Mouse (Mus musculus): ENCODE measurements around the gene Tnni1. TPM values are rescaled to one million over a fixed set of nuclear protein-coding genes. Genes with fewer than 3 reads are reported as not detected.
A peak's percentile ranks its signal among the peaks of the same experiment; 100 is the strongest.

The Tnni1 gene
- polyA plus RNA-seq, 1 experiment, result 2.1 TPM

DNA sequence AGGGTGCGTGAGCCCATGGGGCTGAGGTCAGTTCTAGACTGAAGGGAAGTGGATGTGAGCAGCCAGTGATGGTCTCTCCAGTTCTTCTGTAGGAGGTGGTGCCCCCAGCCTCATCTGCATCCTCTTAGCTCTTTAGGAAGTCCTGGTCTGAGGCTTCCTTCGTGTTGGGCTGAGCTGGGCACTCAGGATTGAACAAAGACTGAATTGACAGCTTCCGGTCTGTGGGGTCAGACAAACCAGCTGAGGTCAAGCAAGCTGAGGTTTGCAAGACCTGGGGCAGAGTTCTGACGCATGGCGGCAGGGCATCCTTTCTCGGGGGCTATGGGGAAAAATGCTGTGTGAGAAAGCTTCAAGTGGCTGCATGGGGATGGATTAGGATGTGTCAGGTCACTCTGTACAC, 43.8 kb upstream of the Tnni1 start:
- no peak overlapping the region for H3K27ac ChIP-seq (ENCODE audit: control insufficient read depth, insufficient read depth, low read length)
- H3K4me3 ChIP-seq (ENCODE audit: control insufficient read depth, insufficient read depth, low read length), result no peak overlapping the region
- DNase-seq, result no peak
- H3K4me1 ChIP-seq (replicated peaks; ENCODE audit: control insufficient read depth, insufficient read depth, low read length), result peaks cover 11% of the 10 kb centered on the region
- WGBS, result 84% methylated on average over 6 of the region's 6 CpGs
- H3K27me3 ChIP-seq (ENCODE audit: control insufficient read depth, insufficient read depth, low read length), result no peaks in the 10 kb centered on the region
- no peak for TF ChIP-seq CTCF (IDR thresholded peaks at IDR 0.05; ENCODE audit: borderline replicate concordance, control insufficient read depth, extremely low read depth, insufficient read depth, low read length, poor library complexity)
- no peak for TF ChIP-seq POLR2A (IDR thresholded peaks at IDR 0.05; ENCODE audit: control insufficient read depth, extremely low read depth, insufficient read depth, low read length, poor library complexity)
- H3K36me3 ChIP-seq (ENCODE audit: control insufficient read depth, insufficient read depth, low read length), result peaks cover 7% of the 10 kb centered on the region

DNA sequence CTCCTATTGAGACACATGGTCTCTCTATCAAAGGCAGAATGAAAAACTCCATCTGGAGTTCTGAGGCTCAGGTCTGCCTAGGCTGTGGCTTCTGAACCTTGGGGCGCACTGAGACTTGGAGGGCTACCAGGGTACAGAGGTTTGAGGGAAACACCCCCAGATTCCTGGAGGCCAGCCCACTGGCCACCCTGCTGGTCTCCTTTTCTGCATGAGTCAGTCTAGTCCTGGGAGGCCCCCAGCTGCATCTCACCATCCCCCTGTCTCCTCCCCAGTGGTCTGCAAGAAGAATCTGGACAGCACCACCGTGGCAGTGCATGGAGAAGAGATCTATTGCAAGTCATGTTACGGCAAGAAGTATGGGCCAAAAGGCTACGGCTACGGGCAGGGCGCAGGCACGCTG, 34.2 kb upstream of the Tnni1 start:
- Histone ChIP-seq H3K27me3 (ENCODE audit: control insufficient read depth, insufficient read depth, low read length) (no peaks in the 10 kb centered on the region), H3K4me1 (replicated peaks; ENCODE audit: control insufficient read depth, insufficient read depth, low read length) (no peaks in the 10 kb centered on the region), H3K4me3 (ENCODE audit: control insufficient read depth, insufficient read depth, low read length) (no peak overlapping the region), H3K36me3 (ENCODE audit: control insufficient read depth, insufficient read depth, low read length) (peaks cover 38% of the 10 kb centered on the region), H3K27ac (ENCODE audit: control insufficient read depth, insufficient read depth, low read length) (no peak overlapping the region)
- TF ChIP-seq POLR2A (IDR thresholded peaks at IDR 0.05; ENCODE audit: control insufficient read depth, extremely low read depth, insufficient read depth, low read length, poor library complexity), result no peak
- no peak for TF ChIP-seq CTCF (IDR thresholded peaks at IDR 0.05; ENCODE audit: borderline replicate concordance, control insufficient read depth, extremely low read depth, insufficient read depth, low read length, poor library complexity)
- WGBS, result 94% methylated on average over 7 of the region's 7 CpGs
- DNase-seq, result no peak

DNA sequence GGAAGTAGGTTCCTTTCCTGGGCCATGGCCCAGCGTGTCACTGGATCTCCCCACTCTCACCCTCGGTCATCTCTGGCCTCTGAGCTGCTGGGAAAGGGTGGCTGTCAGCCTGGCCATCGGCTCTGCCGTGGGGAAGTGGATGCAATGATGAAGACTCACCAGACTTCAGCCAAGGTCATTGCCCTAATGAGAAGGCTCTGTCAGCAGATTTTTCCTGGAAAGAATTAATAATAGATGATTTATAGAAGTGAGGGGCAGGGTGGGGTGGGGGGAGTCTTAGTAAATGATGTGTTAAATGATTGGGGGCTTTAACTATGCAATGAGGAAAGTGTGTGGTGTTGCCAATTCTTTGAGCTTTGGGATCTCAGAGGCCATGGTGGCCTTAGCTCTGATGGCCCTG, 33.0 kb upstream of the Tnni1 start:
- Histone ChIP-seq H3K36me3 (ENCODE audit: control insufficient read depth, insufficient read depth, low read length) (peaks cover 49% of the 10 kb centered on the region), H3K27ac (ENCODE audit: control insufficient read depth, insufficient read depth, low read length) (no peak overlapping the region), H3K4me1 (replicated peaks; ENCODE audit: control insufficient read depth, insufficient read depth, low read length) (no peaks in the 10 kb centered on the region), H3K27me3 (ENCODE audit: control insufficient read depth, insufficient read depth, low read length) (no peaks in the 10 kb centered on the region), H3K4me3 (ENCODE audit: control insufficient read depth, insufficient read depth, low read length) (no peak overlapping the region)
- no peak for DNase-seq
- no peak for TF ChIP-seq POLR2A (IDR thresholded peaks at IDR 0.05; ENCODE audit: control insufficient read depth, extremely low read depth, insufficient read depth, low read length, poor library complexity)
- TF ChIP-seq CTCF (IDR thresholded peaks at IDR 0.05; ENCODE audit: borderline replicate concordance, control insufficient read depth, extremely low read depth, insufficient read depth, low read length, poor library complexity), result no peak
- WGBS, result 87% methylated on average over 4 of the region's 4 CpGs

DNA sequence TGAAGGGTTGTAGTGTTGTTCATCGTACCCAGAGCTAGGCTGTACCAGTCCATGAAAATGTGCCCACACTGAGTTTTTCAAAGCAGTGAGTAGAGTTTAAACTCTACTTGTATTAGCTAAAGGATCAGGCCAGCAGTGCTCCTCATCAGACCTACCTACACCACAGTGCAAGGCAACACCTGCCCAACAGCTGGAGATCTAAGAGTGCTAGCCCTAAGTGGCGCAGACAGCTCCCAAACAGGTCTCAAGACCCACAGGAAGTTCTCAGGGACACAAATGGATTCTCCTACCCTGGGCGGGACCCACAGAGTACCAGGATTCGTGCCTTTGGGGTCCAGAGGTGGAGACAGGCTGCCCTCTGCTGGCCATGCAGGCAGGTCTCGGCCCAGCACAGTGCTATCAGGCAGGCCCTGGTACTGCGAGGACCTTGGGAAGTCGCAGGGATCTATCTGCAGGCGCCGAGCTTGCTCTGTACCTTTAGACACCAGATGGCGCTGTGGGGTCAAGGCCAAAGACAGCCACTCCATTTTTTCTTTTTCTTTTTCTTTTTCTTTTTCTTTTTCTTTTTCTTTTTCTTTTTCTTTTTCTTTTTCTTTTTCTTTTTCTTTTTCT, 26.4 kb upstream of the Tnni1 start:
- peak; percentile 93 for DNase-seq
- Histone ChIP-seq H3K4me3 (ENCODE audit: control insufficient read depth, insufficient read depth, low read length) (no peak overlapping the region), H3K27ac (ENCODE audit: control insufficient read depth, insufficient read depth, low read length) (no peak overlapping the region), H3K4me1 (replicated peaks; ENCODE audit: control insufficient read depth, insufficient read depth, low read length) (no peaks in the 10 kb centered on the region), H3K27me3 (ENCODE audit: control insufficient read depth, insufficient read depth, low read length) (no peaks in the 10 kb centered on the region), H3K36me3 (ENCODE audit: control insufficient read depth, insufficient read depth, low read length) (peaks cover 34% of the 10 kb centered on the region)
- 11% methylated on average over 10 of the region's 10 CpGs for WGBS
- no peak for TF ChIP-seq POLR2A (IDR thresholded peaks at IDR 0.05; ENCODE audit: control insufficient read depth, extremely low read depth, insufficient read depth, low read length, poor library complexity)
- peak; percentile 99 for TF ChIP-seq CTCF (IDR thresholded peaks at IDR 0.05; ENCODE audit: borderline replicate concordance, control insufficient read depth, extremely low read depth, insufficient read depth, low read length, poor library complexity)

DNA sequence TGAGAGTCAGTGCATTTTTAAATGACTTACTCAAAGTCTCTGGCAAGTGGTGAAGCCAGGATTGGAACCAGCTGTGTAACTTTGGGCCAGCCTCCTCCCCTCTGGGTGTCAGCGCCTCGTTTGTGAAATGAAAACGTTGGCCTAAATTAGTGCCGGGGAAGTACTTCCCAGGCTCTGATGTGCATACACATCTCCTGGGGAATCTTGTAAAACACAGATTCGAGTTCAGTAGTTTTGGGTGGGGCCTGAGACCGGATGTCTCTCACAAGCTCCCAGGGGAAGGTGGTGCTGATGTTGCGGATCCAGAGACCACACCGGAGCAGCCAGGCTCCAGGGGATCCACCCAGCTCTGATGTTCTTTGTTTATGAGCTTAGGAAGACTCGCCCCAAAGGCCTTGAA, 23.9 kb upstream of the Tnni1 start:
- Histone ChIP-seq H3K4me1 (replicated peaks; ENCODE audit: control insufficient read depth, insufficient read depth, low read length) (no peaks in the 10 kb centered on the region), H3K4me3 (ENCODE audit: control insufficient read depth, insufficient read depth, low read length) (no peak overlapping the region), H3K27ac (ENCODE audit: control insufficient read depth, insufficient read depth, low read length) (no peak overlapping the region), H3K27me3 (ENCODE audit: control insufficient read depth, insufficient read depth, low read length) (no peaks in the 10 kb centered on the region), H3K36me3 (ENCODE audit: control insufficient read depth, insufficient read depth, low read length) (peaks cover 16% of the 10 kb centered on the region)
- no peak for DNase-seq
- 92% methylated on average over 9 of the region's 9 CpGs for WGBS
- TF ChIP-seq POLR2A (IDR thresholded peaks at IDR 0.05; ENCODE audit: control insufficient read depth, extremely low read depth, insufficient read depth, low read length, poor library complexity), result no peak
- TF ChIP-seq CTCF (IDR thresholded peaks at IDR 0.05; ENCODE audit: borderline replicate concordance, control insufficient read depth, extremely low read depth, insufficient read depth, low read length, poor library complexity), result no peak

DNA sequence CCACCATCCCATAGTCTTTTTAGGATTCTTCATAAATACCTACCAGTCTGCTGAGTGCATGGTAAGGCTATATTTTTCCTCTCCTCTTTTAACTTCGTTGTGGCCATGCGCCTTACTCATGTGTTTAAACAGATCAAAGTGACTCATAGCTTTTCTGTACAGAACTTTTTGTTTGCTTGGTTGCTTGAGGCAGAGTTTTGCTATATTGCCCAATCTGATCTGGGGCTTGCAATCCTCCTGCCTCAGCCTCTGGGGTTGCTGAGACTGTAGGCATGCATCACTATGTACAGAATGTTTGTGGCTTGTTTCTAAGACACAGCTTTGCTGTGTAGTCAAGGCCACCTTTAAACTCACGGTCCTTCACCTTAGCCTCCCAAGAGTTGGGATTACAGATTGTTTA, 23.3 kb upstream of the Tnni1 start:
- H3K36me3 ChIP-seq (ENCODE audit: control insufficient read depth, insufficient read depth, low read length), result peaks cover 11% of the 10 kb centered on the region
- no peak for DNase-seq
- no peaks in the 10 kb centered on the region for H3K4me1 ChIP-seq (replicated peaks; ENCODE audit: control insufficient read depth, insufficient read depth, low read length)
- no peaks in the 10 kb centered on the region for H3K27me3 ChIP-seq (ENCODE audit: control insufficient read depth, insufficient read depth, low read length)
- H3K27ac ChIP-seq (ENCODE audit: control insufficient read depth, insufficient read depth, low read length), result no peak overlapping the region
- TF ChIP-seq CTCF (IDR thresholded peaks at IDR 0.05; ENCODE audit: borderline replicate concordance, control insufficient read depth, extremely low read depth, insufficient read depth, low read length, poor library complexity) (no peak), POLR2A (IDR thresholded peaks at IDR 0.05; ENCODE audit: control insufficient read depth, extremely low read depth, insufficient read depth, low read length, poor library complexity) (no peak)
- no peak overlapping the region for H3K4me3 ChIP-seq (ENCODE audit: control insufficient read depth, insufficient read depth, low read length)
- WGBS, result 80% methylated on average over 3 of the region's 3 CpGs

DNA sequence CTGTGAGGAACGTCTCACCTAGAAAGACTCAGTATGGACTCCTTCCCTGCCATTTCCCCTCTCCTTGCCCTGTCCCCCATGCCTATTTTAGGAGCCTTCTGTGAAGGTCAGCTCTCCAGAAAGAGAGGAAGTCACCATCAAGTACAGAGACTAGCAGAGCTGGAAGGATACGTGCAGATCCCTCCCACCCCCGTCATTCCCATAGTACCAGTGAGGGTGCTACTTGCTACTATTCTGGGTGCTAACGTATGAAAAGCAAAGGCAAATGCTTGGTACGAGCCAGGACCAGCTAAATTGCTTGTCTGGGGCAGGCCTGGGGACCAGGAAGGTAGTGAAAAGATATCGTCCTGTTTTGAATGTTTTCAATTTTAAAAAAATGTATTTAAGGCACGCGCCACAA, 21.9 kb upstream of the Tnni1 start:
- no peak overlapping the region for H3K27ac ChIP-seq (ENCODE audit: control insufficient read depth, insufficient read depth, low read length)
- TF ChIP-seq CTCF (IDR thresholded peaks at IDR 0.05; ENCODE audit: borderline replicate concordance, control insufficient read depth, extremely low read depth, insufficient read depth, low read length, poor library complexity), result no peak
- TF ChIP-seq POLR2A (IDR thresholded peaks at IDR 0.05; ENCODE audit: control insufficient read depth, extremely low read depth, insufficient read depth, low read length, poor library complexity), result no peak
- 91% methylated on average over 8 of the region's 8 CpGs for WGBS

More for the DNA sequence above, 21.9 kb upstream of the Tnni1 start:
- Histone ChIP-seq H3K36me3 (ENCODE audit: control insufficient read depth, insufficient read depth, low read length) (no peaks in the 10 kb centered on the region; the same call in 1 of the 2 replicates), H3K4me3 (ENCODE audit: control insufficient read depth, insufficient read depth, low read length) (no peak overlapping the region), H3K4me1 (replicated peaks; ENCODE audit: control insufficient read depth, insufficient read depth, low read length) (no peaks in the 10 kb centered on the region), H3K27me3 (ENCODE audit: control insufficient read depth, insufficient read depth, low read length) (no peaks in the 10 kb centered on the region)
- DNase-seq, result no peak

All from thymus, adult 2 months (tissue).